Mouse (Mus musculus) stomach, embryonic 16.5 days (tissue): ENCODE results near the gene 4930523C07Rik. TPM values are rescaled to one million over a fixed set of nuclear protein-coding genes. Genes with fewer than 3 reads are reported as not detected.

Experiments
- ATAC-seq: fragments of 200-750 bp; cut with Nextera tagmentation; 2 replicates; pipeline ENCODE4 v1.8.0; 2017; ENCODE audit warnings: moderate number of reproducible peaks, moderate TSS enrichment; ENCODE audit not compliant: insufficient read depth, low FRiP score
- H3K27ac ChIP-seq: fragments of 300-500 bp; sonication (generic); 2 replicates; pipeline ENCODE4 v1.5.1; 2014; ENCODE audit warnings: low read length
- H3K27me3 ChIP-seq: fragments of 300-500 bp; sonication (generic); 2 replicates; pipeline ENCODE4 v1.6.1; 2014; ENCODE audit warnings: low read length, control low read depth, mixed read lengths; ENCODE audit not compliant: control insufficient read depth, insufficient read depth
- H3K36me3 ChIP-seq: fragments of 300-500 bp; sonication (generic); 2 replicates; pipeline ENCODE4 v1.6.1; 2014; ENCODE audit warnings: low read length; ENCODE audit not compliant: control insufficient read depth, insufficient read depth
- H3K4me1 ChIP-seq: fragments of 300-500 bp; sonication (generic); 2 replicates; pipeline ENCODE4 v1.6.1; 2014; ENCODE audit warnings: low read length, control low read depth, mixed read lengths; ENCODE audit not compliant: control insufficient read depth, insufficient read depth
- H3K4me2 ChIP-seq: fragments of 300-500 bp; sonication (generic); 2 replicates; pipeline ENCODE4 v1.6.1; 2014; ENCODE audit warnings: low read depth, low read length, mixed read lengths
- H3K4me3 ChIP-seq: fragments of 300-500 bp; sonication (generic); replicated peaks from 2 replicates; pipeline ENCODE4 v1.5.1; 2014; ENCODE audit warnings: mild to moderate bottlenecking, low read length
- H3K9ac ChIP-seq: fragments of 300-500 bp; sonication (generic); 2 replicates; pipeline ENCODE4 v1.6.1; 2014; ENCODE audit warnings: low read length
- H3K9me3 ChIP-seq: fragments of 300-500 bp; sonication (generic); replicated peaks from 2 replicates; pipeline ENCODE4 v1.6.1; 2016; ENCODE audit warnings: low read length, control low read depth; ENCODE audit not compliant: control insufficient read depth
- WGBS: fragments of 180-500 bp; shearing (Covaris S2); extraction: QIAGEN DNeasy Blood & Tissue Kit; methylation state at CpG from one replicate; pipeline ENCODE4 v1.1.7; 2014; 5-methylcytosine and 5-hydroxymethylcytosine counted together
- polyA plus RNA-seq: library from polyadenylated mRNA; unstranded; fragments of >200 nt; fragmentation: Nextera tagmentation; extraction: Ambion mirVana; gene quantifications from 2 replicates; pipeline ENCODE4 v1.2.1, GENCODE M21; 2015

4930523C07Rik gene
- polyA plus RNA-seq: 24.3 and 30.1 TPM in 2 replicates

GRCm38 (mm10) chr1:160044237-160045021 lies at the start of gene 4930523C07Rik:
TSS of gene 4930523C07Rik (plus strand) at chr1:160044382.
- peak within 1 kb of the TSS; percentile 75 for H3K4me2 ChIP-seq
- no peaks in the 10 kb centered on the region for H3K9me3 ChIP-seq
- peak within 1 kb of the TSS; percentile 77 for H3K9ac ChIP-seq
- H3K27ac ChIP-seq: peak within 1 kb of the TSS; percentile 77
- H3K4me3 ChIP-seq: peak within 1 kb of the TSS; percentile 62
- 1% methylated on average over 33 of the region's 33 CpGs for WGBS
- peak; percentile 91 for ATAC-seq
- no peaks in the 10 kb centered on the region for H3K36me3 ChIP-seq
- no peaks in the 10 kb centered on the region for H3K27me3 ChIP-seq
- H3K4me1 ChIP-seq: peaks cover 10% of the 10 kb centered on the region; the same call in 1 of the 2 replicates

GRCm38 (mm10) chr1:159997329-159997728 lies 46.9 kb upstream of the 4930523C07Rik start:
- Histone ChIP-seq H3K27ac (no peak overlapping the region), H3K9ac (no peak overlapping the region), H3K27me3 (no peaks in the 10 kb centered on the region), H3K36me3 (no peaks in the 10 kb centered on the region), H3K4me2 (no peak overlapping the region), H3K4me1 (no peaks in the 10 kb centered on the region), H3K9me3 (no peaks in the 10 kb centered on the region), H3K4me3 (no peak overlapping the region)
- 44% methylated on average over 2 of the region's 2 CpGs for WGBS
- ATAC-seq: no peak

GRCm38 (mm10) chr1:159998349-159998748 lies 45.8 kb upstream of the 4930523C07Rik start:
- Histone ChIP-seq H3K4me1 (no peaks in the 10 kb centered on the region), H3K36me3 (no peaks in the 10 kb centered on the region), H3K27ac (no peak overlapping the region), H3K27me3 (no peaks in the 10 kb centered on the region), H3K4me2 (no peak overlapping the region), H3K4me3 (no peak overlapping the region), H3K9ac (no peak overlapping the region), H3K9me3 (no peaks in the 10 kb centered on the region)
- 79% methylated on average over 1 of the region's 1 CpGs for WGBS
- no peak for ATAC-seq

- H3K4me2 ChIP-seq: no peak overlapping the region
- no peaks in the 10 kb centered on the region for H3K36me3 ChIP-seq
- no peaks in the 10 kb centered on the region for H3K27me3 ChIP-seq
- no peak for ATAC-seq
- H3K27ac ChIP-seq: no peak overlapping the region
- WGBS: 78% methylated on average over 3 of the region's 3 CpGs
- H3K9ac ChIP-seq: no peak overlapping the region
- no peaks in the 10 kb centered on the region for H3K9me3 ChIP-seq
- H3K4me3 ChIP-seq: no peak overlapping the region
- H3K4me1 ChIP-seq: no peaks in the 10 kb centered on the region
Observed at GRCm38 (mm10) chr1:159999232-159999631, 45.0 kb upstream of the 4930523C07Rik start.

GRCm38 (mm10) chr1:160005319-160005718 lies 38.9 kb upstream of the 4930523C07Rik start:
- WGBS: 64% methylated on average over 4 of the region's 4 CpGs
- Histone ChIP-seq H3K4me1 (no peaks in the 10 kb centered on the region), H3K27me3 (no peaks in the 10 kb centered on the region), H3K27ac (no peak overlapping the region), H3K36me3 (no peaks in the 10 kb centered on the region), H3K4me2 (no peak overlapping the region), H3K4me3 (no peak overlapping the region), H3K9me3 (no peaks in the 10 kb centered on the region), H3K9ac (no peak overlapping the region)
- no peak for ATAC-seq

GRCm38 (mm10) chr1:160006919-160007588 lies 37.1 kb upstream of the 4930523C07Rik start:
- Histone ChIP-seq H3K4me1 (no peaks in the 10 kb centered on the region), H3K4me2 (no peak overlapping the region), H3K27me3 (no peaks in the 10 kb centered on the region), H3K9ac (no peak overlapping the region), H3K36me3 (no peaks in the 10 kb centered on the region), H3K4me3 (no peak overlapping the region), H3K27ac (no peak overlapping the region), H3K9me3 (no peaks in the 10 kb centered on the region)
- 86% methylated on average over 8 of the region's 8 CpGs for WGBS
- ATAC-seq: no peak

- 68% methylated on average over 3 of the region's 3 CpGs for WGBS
- Histone ChIP-seq H3K9ac (no peak overlapping the region), H3K4me1 (no peaks in the 10 kb centered on the region), H3K9me3 (no peaks in the 10 kb centered on the region), H3K4me2 (no peak overlapping the region), H3K27ac (no peak overlapping the region), H3K27me3 (no peaks in the 10 kb centered on the region), H3K4me3 (no peak overlapping the region), H3K36me3 (no peaks in the 10 kb centered on the region)
- no peak for ATAC-seq
Observed at GRCm38 (mm10) chr1:160013042-160013441, 31.1 kb upstream of the 4930523C07Rik start.

- no peak overlapping the region for H3K4me3 ChIP-seq
- no peaks in the 10 kb centered on the region for H3K36me3 ChIP-seq
- H3K27ac ChIP-seq: no peak overlapping the region
- H3K9ac ChIP-seq: no peak overlapping the region
- H3K4me1 ChIP-seq: no peaks in the 10 kb centered on the region
- no peaks in the 10 kb centered on the region for H3K9me3 ChIP-seq
- no peaks in the 10 kb centered on the region for H3K27me3 ChIP-seq
- WGBS: 79% methylated on average over 10 of the region's 10 CpGs
- ATAC-seq: no peak
- no peak overlapping the region for H3K4me2 ChIP-seq
Observed at GRCm38 (mm10) chr1:160024339-160024980, 19.7 kb upstream of the 4930523C07Rik start.
